Mouse (Mus musculus) kidney, postnatal 0 days (tissue): ENCODE results near the gene Ap1g1. TPM values are rescaled to one million over a fixed set of nuclear protein-coding genes. Genes with fewer than 3 reads are reported as not detected.

Experiments used
- ATAC-seq: fragments of 200-750 bp; cut with Nextera tagmentation; replicated peaks from 2 replicates; pipeline ENCODE4 v1.8.0; 2017; ENCODE audit warnings: low read depth, moderate number of reproducible peaks, moderate TSS enrichment, moderate library complexity; ENCODE audit not compliant: low FRiP score
- DNase-seq: peaks from one replicate; pipeline ENCODE4 v3.0.0-alpha.2; 2016; ENCODE audit warnings: low spot score
- H3K27ac ChIP-seq: fragments of 300-500 bp; sonication (generic); 2 replicates; pipeline ENCODE4 v1.5.1; 2014; ENCODE audit warnings: mild to moderate bottlenecking
- H3K27me3 ChIP-seq: fragments of 300-500 bp; sonication (generic); 2 replicates; pipeline ENCODE4 v1.6.1; 2014; ENCODE audit warnings: low read length, mixed read lengths; ENCODE audit not compliant: insufficient read depth
- H3K36me3 ChIP-seq: fragments of 300-500 bp; sonication (generic); 2 replicates; pipeline ENCODE4 v1.6.1; 2014; ENCODE audit warnings: low read length, mixed read lengths; ENCODE audit not compliant: insufficient read depth
- H3K4me1 ChIP-seq: fragments of 300-500 bp; sonication (generic); replicated peaks from 2 replicates; pipeline ENCODE4 v1.6.1; 2014; ENCODE audit warnings: antibody characterized with exemption, low read length, mixed read lengths; ENCODE audit not compliant: insufficient read depth
- H3K4me2 ChIP-seq: fragments of 300-500 bp; sonication (generic); 2 replicates; pipeline ENCODE4 v1.6.1; 2014; ENCODE audit warnings: mild to moderate bottlenecking, low read length, moderate library complexity, mixed read lengths
- H3K4me3 ChIP-seq: fragments of 300-500 bp; sonication (generic); replicated peaks from 2 replicates; pipeline ENCODE4 v1.5.1; 2014; ENCODE audit warnings: low read depth, low read length
- H3K9ac ChIP-seq: fragments of 300-500 bp; sonication (generic); 2 replicates; pipeline ENCODE4 v1.6.1; 2014; ENCODE audit warnings: low read depth, low read length
- H3K9me3 ChIP-seq: fragments of 300-500 bp; sonication (generic); replicated peaks from 2 replicates; pipeline ENCODE4 v1.6.1; 2016; ENCODE audit warnings: low read length, inconsistent platforms, mixed read lengths
- CTCF ChIP-seq: IDR thresholded peaks from 2 replicates; pipeline ENCODE4 v1.5.1; 2016; ENCODE audit warnings: antibody characterized with exemption, low read depth, mild to moderate bottlenecking, moderate library complexity
- WGBS: fragments of 180-500 bp; shearing (Covaris S2); extraction: QIAGEN DNeasy Blood & Tissue Kit; methylation state at CpG from one replicate; pipeline ENCODE4 v1.1.7; 2014; 5-methylcytosine and 5-hydroxymethylcytosine counted together
- polyA plus RNA-seq: library from polyadenylated mRNA; unstranded; fragments of >200 nt; fragmentation: Nextera tagmentation; extraction: Ambion mirVana; gene quantifications from 2 replicates; pipeline ENCODE4 v1.2.1, GENCODE M21; 2015

The Ap1g1 gene
- polyA plus RNA-seq, 1 experiment from 2014 or later = 36.0 TPM

- Histone ChIP-seq H3K9ac (peak overlapping the region; percentile 93), H3K27me3 (no peaks in the 10 kb centered on the region), H3K4me2 (peak overlapping the region; percentile 83), H3K9me3 (no peaks in the 10 kb centered on the region), H3K36me3 (no peaks in the 10 kb centered on the region), H3K27ac (peak overlapping the region; percentile 97), H3K4me3 (peak overlapping the region; percentile 89), H3K4me1 (peaks cover 7% of the 10 kb centered on the region; the same call in 1 of the 2 replicates)
- DNase-seq (peak; percentile 36), ATAC-seq (peak; percentile 63; the same call in 1 of the 2 replicates)
- under 1% methylated on average over 32 of the region's 32 CpGs for WGBS
- TF ChIP-seq CTCF = no peak
These were observed 653 bp downstream of the Ap1g1 start for GRCm38 (mm10) chr8:109778993-109779421.

- 9% methylated on average over 24 of the region's 24 CpGs for WGBS
- ATAC-seq (no peak), DNase-seq (no peak)
- no peak for TF ChIP-seq CTCF
- Histone ChIP-seq H3K4me2 (peak overlapping the region; percentile 83), H3K9me3 (no peaks in the 10 kb centered on the region), H3K36me3 (no peaks in the 10 kb centered on the region), H3K4me1 (peaks cover 7% of the 10 kb centered on the region; the same call in 1 of the 2 replicates), H3K9ac (peak overlapping the region; percentile 93), H3K4me3 (peak overlapping the region; percentile 89), H3K27me3 (no peaks in the 10 kb centered on the region), H3K27ac (peak overlapping the region; percentile 97)
These were observed 1.3 kb downstream of the Ap1g1 start for GRCm38 (mm10) chr8:109779431-109780228.

- no peaks in the 10 kb centered on the region for H3K9me3 ChIP-seq
- no peak overlapping the region for H3K4me3 ChIP-seq
- no peak for DNase-seq
- H3K27ac ChIP-seq = no peak overlapping the region
- WGBS = 65% methylated on average over 4 of the region's 4 CpGs
- H3K9ac ChIP-seq = no peak overlapping the region
- no peaks in the 10 kb centered on the region for H3K36me3 ChIP-seq
- TF ChIP-seq CTCF = no peak
- peaks cover 7% of the 10 kb centered on the region; the same call in 1 of the 2 replicates for H3K4me1 ChIP-seq
- H3K27me3 ChIP-seq = no peaks in the 10 kb centered on the region
- ATAC-seq = no peak
- peak overlapping the region; percentile 83; the same call in 1 of the 2 replicates for H3K4me2 ChIP-seq
These were observed 2.2 kb downstream of the Ap1g1 start for GRCm38 (mm10) chr8:109780548-109780947.

- no peak for DNase-seq
- H3K9ac ChIP-seq = no peak overlapping the region
- no peak for ATAC-seq
- H3K27ac ChIP-seq = no peak overlapping the region
- 87% methylated on average over 2 of the region's 2 CpGs for WGBS
- no peak overlapping the region for H3K4me3 ChIP-seq
- H3K9me3 ChIP-seq = no peaks in the 10 kb centered on the region
- no peaks in the 10 kb centered on the region for H3K4me1 ChIP-seq
- no peak for TF ChIP-seq CTCF
- H3K4me2 ChIP-seq = no peak overlapping the region
- H3K27me3 ChIP-seq = no peaks in the 10 kb centered on the region
- H3K36me3 ChIP-seq = no peaks in the 10 kb centered on the region
These were observed 12.6 kb downstream of the Ap1g1 start for GRCm38 (mm10) chr8:109790938-109791337.

- H3K36me3 ChIP-seq = no peaks in the 10 kb centered on the region
- no peak overlapping the region for H3K4me2 ChIP-seq
- no peak overlapping the region for H3K4me3 ChIP-seq
- H3K27ac ChIP-seq = no peak overlapping the region
- WGBS = 27% methylated on average over 1 of the region's 1 CpGs
- H3K9ac ChIP-seq = no peak overlapping the region
- no peaks in the 10 kb centered on the region for H3K9me3 ChIP-seq
- no peak for DNase-seq
- no peak for TF ChIP-seq CTCF
- ATAC-seq = no peak
- no peaks in the 10 kb centered on the region for H3K4me1 ChIP-seq
- no peaks in the 10 kb centered on the region for H3K27me3 ChIP-seq
These were observed 16.8 kb downstream of the Ap1g1 start for GRCm38 (mm10) chr8:109795166-109795565.

GRCm38 (mm10) chr8:109798721-109799120 lies 20.4 kb downstream of the Ap1g1 start:
- no peak for DNase-seq
- no peak overlapping the region for H3K4me3 ChIP-seq
- no peak overlapping the region for H3K9ac ChIP-seq
- H3K36me3 ChIP-seq = no peaks in the 10 kb centered on the region
- TF ChIP-seq CTCF = no peak
- H3K27ac ChIP-seq = no peak overlapping the region
- no peak overlapping the region for H3K4me2 ChIP-seq
- no peaks in the 10 kb centered on the region for H3K9me3 ChIP-seq
- H3K4me1 ChIP-seq = no peaks in the 10 kb centered on the region
- H3K27me3 ChIP-seq = no peaks in the 10 kb centered on the region
- no peak for ATAC-seq

GRCm38 (mm10) chr8:109799245-109799644 lies 20.9 kb downstream of the Ap1g1 start:
- H3K4me3 ChIP-seq = no peak overlapping the region
- WGBS = 38% methylated on average over 4 of the region's 4 CpGs
- no peak overlapping the region for H3K4me2 ChIP-seq
- H3K9ac ChIP-seq = no peak overlapping the region
- no peaks in the 10 kb centered on the region for H3K36me3 ChIP-seq
- no peaks in the 10 kb centered on the region for H3K9me3 ChIP-seq
- no peaks in the 10 kb centered on the region for H3K27me3 ChIP-seq
- DNase-seq (no peak), ATAC-seq (no peak)
- TF ChIP-seq CTCF = no peak
- H3K4me1 ChIP-seq = no peaks in the 10 kb centered on the region
- no peak overlapping the region for H3K27ac ChIP-seq
